Comparison of ENCODE assay signal across 18 mouse cellular contexts in genomic region chr6:31411017-31411416, GRCm38 (mm10).
"Had no signal": no experiment of that assay in that cellular context is flagged by ENCODE, and none has a peak within 500 bp of the region (broad histone marks: within the 10 kb centered on the region; RNA-seq: fewer than 3 reads in every experiment).

No protein-coding gene starts in this region.

- H3K4me2 ChIP-seq: limb, embryonic 13.5 days; lung, embryonic 14.5 days; midbrain, embryonic 11.5 days had no signal

- H3K27ac ChIP-seq: left cerebral cortex, adult 2 months; limb, embryonic 10.5 days; limb, embryonic 13.5 days; liver, embryonic 14.5 days; macrophage had no signal

- H3K9ac ChIP-seq: limb, embryonic 13.5 days; liver, embryonic 14.5 days; liver, postnatal 0 days; lung, embryonic 14.5 days had no signal

- H3K4me1 ChIP-seq: limb, embryonic 10.5 days had no signal

- ATAC-seq: liver, postnatal 0 days; lung, postnatal 0 days had no signal

- H3K27me3 ChIP-seq: limb, embryonic 13.5 days; megakaryocyte, embryonic 14.5 days had no signal

- H3K36me3 ChIP-seq: limb, embryonic 10.5 days; limb, embryonic 13.5 days had no signal

- DNase-seq: kidney, adult 11 months; kidney, adult 9 months; kidney, postnatal 14 days; kidney, postnatal 4 days; layer of hippocampus, adult 9-11 months; liver, postnatal 0 days; lung, embryonic 14.5 days; midbrain, embryonic 14.5 days; thymus, adult 18-20 months; thymus, postnatal 36 days had no signal

- H3K9me3 ChIP-seq: limb, embryonic 10.5 days; limb, embryonic 13.5 days; megakaryocyte, embryonic 14.5 days had no signal

- H3K4me3 ChIP-seq: left cerebral cortex, adult 2 months; limb, embryonic 10.5 days; limb, embryonic 13.5 days; megakaryocyte, embryonic 14.5 days had no signal
